Mouse (Mus musculus) liver, embryonic 16.5 days (tissue): ENCODE results near the gene Endou. TPM values are rescaled to one million over a fixed set of nuclear protein-coding genes. Genes with fewer than 3 reads are reported as not detected.

Experiments
- ATAC-seq: fragments of 200-750 bp; cut with Nextera tagmentation; 2 replicates; pipeline ENCODE4 v1.8.0; 2017; ENCODE audit warnings: low read depth, mild to moderate bottlenecking, moderate number of reproducible peaks, moderate library complexity
- H3K27ac ChIP-seq: fragments of 300-500 bp; sonication (generic); 2 replicates; pipeline ENCODE4 v1.5.1; 2014; ENCODE audit warnings: mild to moderate bottlenecking, low read length
- H3K27me3 ChIP-seq: fragments of 300-500 bp; sonication (generic); 2 replicates; pipeline ENCODE4 v1.6.1; 2014; ENCODE audit warnings: low read depth, low read length, mixed read lengths; ENCODE audit not compliant: control insufficient read depth, insufficient read depth
- H3K36me3 ChIP-seq: fragments of 300-500 bp; sonication (generic); 2 replicates; pipeline ENCODE4 v1.6.1; 2014; ENCODE audit warnings: mild to moderate bottlenecking; ENCODE audit not compliant: control insufficient read depth, insufficient read depth
- H3K4me1 ChIP-seq: fragments of 300-500 bp; sonication (generic); 2 replicates; pipeline ENCODE4 v1.6.1; 2014; ENCODE audit warnings: low read depth, low read length, mixed read lengths; ENCODE audit not compliant: control insufficient read depth
- H3K4me2 ChIP-seq: fragments of 300-500 bp; sonication (generic); 2 replicates; pipeline ENCODE4 v1.6.1; 2014; ENCODE audit warnings: low read depth, low read length, mixed read lengths
- H3K4me3 ChIP-seq: fragments of 300-500 bp; sonication (generic); 2 replicates; pipeline ENCODE4 v1.5.1; 2014; ENCODE audit warnings: low read depth, mild to moderate bottlenecking, low read length
- H3K9ac ChIP-seq: fragments of 300-500 bp; sonication (generic); 2 replicates; pipeline ENCODE4 v1.6.1; 2014; ENCODE audit warnings: low read depth, low read length
- H3K9me3 ChIP-seq: fragments of 300-500 bp; sonication (generic); replicated peaks from 2 replicates; pipeline ENCODE4 v1.6.1; 2016; ENCODE audit warnings: low read length; ENCODE audit not compliant: control insufficient read depth
- WGBS: fragments of 180-500 bp; shearing (Covaris S2); extraction: QIAGEN DNeasy Blood & Tissue Kit; methylation state at CpG from one replicate; pipeline ENCODE4 v1.1.7; 2014; ENCODE audit not compliant: insufficient replicate concordance; 5-methylcytosine and 5-hydroxymethylcytosine counted together
- polyA plus RNA-seq: library from polyadenylated mRNA; unstranded; fragments of >200 nt; fragmentation: Nextera tagmentation; extraction: Ambion mirVana; gene quantifications from 2 replicates; pipeline ENCODE4 v1.2.1, GENCODE M21; 2015

Gene Endou
- polyA plus RNA-seq, 1 experiment from 2014 or later: 0.21 TPM

GRCm38 (mm10) chr15:97749397-97749796 is 18.3 kb upstream of the Endou start:
- Histone ChIP-seq H3K27me3 (no peaks in the 10 kb centered on the region), H3K9me3 (no peaks in the 10 kb centered on the region), H3K4me3 (no peak overlapping the region), H3K36me3 (no peaks in the 10 kb centered on the region), H3K9ac (no peak overlapping the region), H3K27ac (no peak overlapping the region), H3K4me2 (no peak overlapping the region), H3K4me1 (peaks cover 31% of the 10 kb centered on the region)
- WGBS: 75% methylated on average over 9 of the region's 9 CpGs
- ATAC-seq: no peak

GRCm38 (mm10) chr15:97748964-97749363 is 17.8 kb upstream of the Endou start:
- Histone ChIP-seq H3K9ac (no peak overlapping the region), H3K27ac (no peak overlapping the region), H3K36me3 (no peaks in the 10 kb centered on the region), H3K9me3 (no peaks in the 10 kb centered on the region), H3K4me3 (no peak overlapping the region), H3K4me2 (no peak overlapping the region), H3K4me1 (peaks cover 35% of the 10 kb centered on the region), H3K27me3 (no peaks in the 10 kb centered on the region)
- ATAC-seq: no peak
- 66% methylated on average over 4 of the region's 4 CpGs for WGBS

- H3K4me3 ChIP-seq: no peak overlapping the region
Observed at GRCm38 (mm10) chr15:97748309-97748708, 17.2 kb upstream of the Endou start.

GRCm38 (mm10) chr15:97747486-97747885 is 16.3 kb upstream of the Endou start:
- Histone ChIP-seq H3K9ac (no peak overlapping the region), H3K27ac (no peak overlapping the region), H3K36me3 (no peaks in the 10 kb centered on the region), H3K4me3 (no peak overlapping the region), H3K27me3 (no peaks in the 10 kb centered on the region), H3K9me3 (no peaks in the 10 kb centered on the region), H3K4me2 (no peak overlapping the region), H3K4me1 (peaks cover 35% of the 10 kb centered on the region)
- WGBS: 56% methylated on average over 4 of the region's 4 CpGs
- ATAC-seq: no peak

More at GRCm38 (mm10) chr15:97748309-97748708, 17.2 kb upstream of the Endou start:
- no peak overlapping the region for H3K4me2 ChIP-seq
- no peak; the same call in 1 of the 2 replicates for ATAC-seq
- H3K9me3 ChIP-seq: no peaks in the 10 kb centered on the region
- H3K27me3 ChIP-seq: no peaks in the 10 kb centered on the region
- no peak overlapping the region for H3K27ac ChIP-seq
- 34% methylated on average over 10 of the region's 10 CpGs for WGBS
- peaks cover 35% of the 10 kb centered on the region for H3K4me1 ChIP-seq
- H3K9ac ChIP-seq: no peak overlapping the region
- no peaks in the 10 kb centered on the region for H3K36me3 ChIP-seq

- H3K4me2 ChIP-seq: peak overlapping the region; percentile 21; the same call in 1 of the 2 replicates
- no peak overlapping the region for H3K9ac ChIP-seq
- no peaks in the 10 kb centered on the region for H3K36me3 ChIP-seq
- H3K27me3 ChIP-seq: no peaks in the 10 kb centered on the region
- ATAC-seq: peak; percentile 57
- WGBS: 55% methylated on average over 24 of the region's 24 CpGs
- H3K27ac ChIP-seq: peak overlapping the region; percentile 48
- peaks cover 40% of the 10 kb centered on the region for H3K4me1 ChIP-seq
- H3K9me3 ChIP-seq: no peaks in the 10 kb centered on the region
- no peak overlapping the region for H3K4me3 ChIP-seq
Observed at GRCm38 (mm10) chr15:97746748-97747147, 15.6 kb upstream of the Endou start.

- H3K4me1 ChIP-seq: peaks cover 40% of the 10 kb centered on the region
Observed at GRCm38 (mm10) chr15:97746278-97746677, 15.1 kb upstream of the Endou start.

GRCm38 (mm10) chr15:97745331-97745730 is 14.2 kb upstream of the Endou start:
- no peak overlapping the region for H3K4me3 ChIP-seq
- peak overlapping the region; percentile 46; the same call in 1 of the 2 replicates for H3K27ac ChIP-seq
- H3K4me2 ChIP-seq: no peak overlapping the region
- no peaks in the 10 kb centered on the region for H3K27me3 ChIP-seq
- H3K9ac ChIP-seq: no peak overlapping the region
- ATAC-seq: peak; percentile 12; the same call in 1 of the 2 replicates
- no peaks in the 10 kb centered on the region for H3K36me3 ChIP-seq
- H3K4me1 ChIP-seq: peaks cover 33% of the 10 kb centered on the region
- H3K9me3 ChIP-seq: no peaks in the 10 kb centered on the region
- 54% methylated on average over 10 of the region's 10 CpGs for WGBS

More at GRCm38 (mm10) chr15:97746278-97746677, 15.1 kb upstream of the Endou start:
- no peaks in the 10 kb centered on the region for H3K36me3 ChIP-seq
- WGBS: 54% methylated on average over 10 of the region's 10 CpGs
- no peak overlapping the region for H3K9ac ChIP-seq
- ATAC-seq: no peak
- peak overlapping the region; percentile 21; the same call in 1 of the 2 replicates for H3K4me2 ChIP-seq
- peak overlapping the region; percentile 48 for H3K27ac ChIP-seq
- no peak overlapping the region for H3K4me3 ChIP-seq
- no peaks in the 10 kb centered on the region for H3K9me3 ChIP-seq
- H3K27me3 ChIP-seq: no peaks in the 10 kb centered on the region

GRCm38 (mm10) chr15:97744930-97745329 is 13.8 kb upstream of the Endou start:
- Histone ChIP-seq H3K27me3 (no peaks in the 10 kb centered on the region), H3K9me3 (no peaks in the 10 kb centered on the region), H3K4me3 (no peak overlapping the region), H3K36me3 (no peaks in the 10 kb centered on the region), H3K27ac (peak overlapping the region; percentile 46; the same call in 1 of the 2 replicates), H3K9ac (no peak overlapping the region), H3K4me2 (no peak overlapping the region), H3K4me1 (peaks cover 33% of the 10 kb centered on the region)
- peak; percentile 80 for ATAC-seq
- 32% methylated on average over 10 of the region's 10 CpGs for WGBS

GRCm38 (mm10) chr15:97743961-97744525 is 12.9 kb upstream of the Endou start:
- no peaks in the 10 kb centered on the region for H3K27me3 ChIP-seq
- no peaks in the 10 kb centered on the region for H3K36me3 ChIP-seq
- no peak overlapping the region for H3K27ac ChIP-seq
- ATAC-seq: no peak
- 54% methylated on average over 12 of the region's 12 CpGs for WGBS
- peaks cover 34% of the 10 kb centered on the region for H3K4me1 ChIP-seq
- H3K9me3 ChIP-seq: no peaks in the 10 kb centered on the region
- H3K4me3 ChIP-seq: no peak overlapping the region
- no peak overlapping the region for H3K9ac ChIP-seq
- no peak overlapping the region for H3K4me2 ChIP-seq
